Mouse (Mus musculus) thymus, adult 2 months (tissue): ENCODE measurements around the gene Ubox5. TPM values are rescaled to one million over a fixed set of nuclear protein-coding genes. Genes with fewer than 3 reads are reported as not detected.
A peak's percentile ranks its signal among the peaks of the same experiment; 100 is the strongest.

Experiments
- DNase-seq: peaks from one replicate; pipeline ENCODE4 v3.0.0; 2021
- H3K27ac ChIP-seq: fragments of 200-500 bp; 2 replicates; pipeline ENCODE4 v1.5.1; 2012; ENCODE audit warnings: low read length, control low read depth; ENCODE audit not compliant: control insufficient read depth, insufficient read depth
- H3K27me3 ChIP-seq: fragments of 200-500 bp; 2 replicates; pipeline ENCODE4 v1.6.1; 2012; ENCODE audit warnings: mild to moderate bottlenecking, low read length, moderate library complexity, mixed read lengths; ENCODE audit not compliant: control insufficient read depth, insufficient read depth
- H3K36me3 ChIP-seq: fragments of 200-500 bp; 2 replicates; pipeline ENCODE4 v1.6.1; 2012; ENCODE audit warnings: mild to moderate bottlenecking, low read length, moderate library complexity; ENCODE audit not compliant: control insufficient read depth, insufficient read depth
- H3K4me1 ChIP-seq: fragments of 200-500 bp; replicated peaks from 2 replicates; pipeline ENCODE4 v1.6.1; 2012; ENCODE audit warnings: low read length; ENCODE audit not compliant: control insufficient read depth, insufficient read depth
- H3K4me3 ChIP-seq: fragments of 200-500 bp; 2 replicates; pipeline ENCODE4 v1.5.1; 2012; ENCODE audit warnings: mild to moderate bottlenecking, low read length, control low read depth, moderate library complexity; ENCODE audit not compliant: control insufficient read depth, insufficient read depth
- CTCF ChIP-seq: fragments of 200-500 bp; IDR thresholded peaks from 2 replicates; pipeline ENCODE4 v1.5.1; 2012; ENCODE audit warnings: mild to moderate bottlenecking, control low read depth, low read length, moderate library complexity, borderline replicate concordance; ENCODE audit not compliant: control insufficient read depth, poor library complexity, insufficient read depth; ENCODE audit errors: extremely low read depth
- POLR2A ChIP-seq: fragments of 200-500 bp; IDR thresholded peaks from 2 replicates; pipeline ENCODE4 v1.6.1; 2012; ENCODE audit warnings: mild to moderate bottlenecking, low read length, control low read depth, moderate library complexity; ENCODE audit not compliant: control insufficient read depth, poor library complexity, insufficient read depth; ENCODE audit errors: extremely low read depth
- WGBS: fragments of 180-500 bp; shearing (Covaris S2); methylation state at CpG from one replicate; pipeline ENCODE4 v1.1.7; 2018; 5-methylcytosine and 5-hydroxymethylcytosine counted together
- polyA plus RNA-seq: library from polyadenylated mRNA; depleted of rRNA; stranded (reverse); fragments of >200 nt; gene quantifications from 2 replicates; pipeline ENCODE4 v1.2.3, GENCODE M21; 2012

Gene Ubox5
- polyA plus RNA-seq, 1 experiment = 10.7 TPM

DNA sequence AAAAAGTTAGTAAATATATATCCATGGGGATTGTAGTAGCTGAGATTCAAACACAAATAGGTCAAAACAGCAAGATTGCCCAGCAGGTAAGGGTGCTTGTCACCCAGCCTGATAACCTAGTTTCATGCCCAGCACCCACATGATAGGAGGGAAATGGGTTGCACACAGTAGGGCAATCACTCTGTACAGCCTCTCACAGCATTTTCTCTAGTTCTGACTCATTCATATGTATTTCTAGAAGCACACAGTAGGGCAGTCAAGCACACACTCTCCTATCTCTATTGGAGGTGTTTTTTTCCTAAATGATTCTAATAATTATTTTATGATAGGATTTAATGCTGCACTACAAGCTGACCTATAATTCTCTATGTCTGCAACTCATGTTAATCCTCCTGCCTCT is 59.9 kb downstream of the Ubox5 start:
- no peak overlapping the region for H3K27ac ChIP-seq
- no peak for DNase-seq
- no peak for TF ChIP-seq CTCF
- TF ChIP-seq POLR2A = no peak
- H3K4me1 ChIP-seq = no peaks in the 10 kb centered on the region
- no peak overlapping the region for H3K4me3 ChIP-seq
- no peaks in the 10 kb centered on the region for H3K27me3 ChIP-seq
- H3K36me3 ChIP-seq = peaks cover 4% of the 10 kb centered on the region; the same call in 1 of the 2 replicates

DNA sequence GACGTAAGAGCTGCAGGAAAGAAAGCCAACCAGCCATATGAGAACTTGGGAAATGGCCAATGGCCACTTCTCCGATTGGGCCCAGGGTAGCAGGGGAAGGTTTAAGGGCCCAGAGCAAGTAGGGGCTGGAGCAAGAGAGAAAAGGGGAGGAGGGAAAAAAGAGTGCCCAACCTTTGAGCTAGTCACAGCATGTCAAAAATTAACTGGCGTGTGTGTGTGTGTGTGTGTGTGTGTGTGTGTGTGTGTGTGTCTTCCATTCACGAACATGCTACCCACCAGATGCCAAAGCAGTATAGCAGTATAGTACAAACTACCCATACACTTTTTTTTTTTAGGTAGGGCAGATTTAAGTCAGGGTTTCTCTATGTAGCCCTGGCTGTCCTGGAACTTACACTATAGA is 60.9 kb downstream of the Ubox5 start:
- H3K4me1 ChIP-seq = peaks cover 6% of the 10 kb centered on the region
- no peaks in the 10 kb centered on the region for H3K27me3 ChIP-seq
- H3K36me3 ChIP-seq = peaks cover 4% of the 10 kb centered on the region; the same call in 1 of the 2 replicates
- no peak overlapping the region for H3K4me3 ChIP-seq
- no peak for DNase-seq
- 88% methylated on average over 4 of the region's 4 CpGs for WGBS
- TF ChIP-seq POLR2A (no peak), CTCF (no peak)
- H3K27ac ChIP-seq = no peak overlapping the region

DNA sequence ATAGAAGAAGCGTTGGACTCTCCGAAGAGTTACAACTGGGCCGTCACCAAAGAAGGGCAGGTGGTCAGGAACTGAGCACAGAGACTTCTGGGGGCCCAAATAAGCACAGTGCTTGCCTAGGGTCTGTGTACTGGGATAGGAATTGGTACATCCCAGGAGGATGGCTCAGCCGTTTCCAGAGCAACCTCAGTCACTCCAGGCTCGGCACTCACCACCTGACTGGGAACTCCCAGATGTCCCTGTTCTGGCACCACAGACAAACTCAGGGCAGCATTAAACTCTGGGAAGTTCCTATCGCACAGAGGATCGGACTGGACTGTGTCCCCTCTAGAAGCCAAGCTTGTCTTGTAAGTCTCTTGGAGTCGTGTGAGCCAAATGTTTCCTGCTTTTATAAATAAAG is 64.9 kb downstream of the Ubox5 start:
- Histone ChIP-seq H3K27ac (no peak overlapping the region), H3K36me3 (peaks cover 4% of the 10 kb centered on the region; the same call in 1 of the 2 replicates), H3K4me1 (peaks cover 13% of the 10 kb centered on the region), H3K27me3 (no peaks in the 10 kb centered on the region), H3K4me3 (no peak overlapping the region; the same call in 1 of the 2 replicates)
- DNase-seq = no peak
- 96% methylated on average over 8 of the region's 8 CpGs for WGBS
- no peak for TF ChIP-seq POLR2A
- no peak for TF ChIP-seq CTCF

DNA sequence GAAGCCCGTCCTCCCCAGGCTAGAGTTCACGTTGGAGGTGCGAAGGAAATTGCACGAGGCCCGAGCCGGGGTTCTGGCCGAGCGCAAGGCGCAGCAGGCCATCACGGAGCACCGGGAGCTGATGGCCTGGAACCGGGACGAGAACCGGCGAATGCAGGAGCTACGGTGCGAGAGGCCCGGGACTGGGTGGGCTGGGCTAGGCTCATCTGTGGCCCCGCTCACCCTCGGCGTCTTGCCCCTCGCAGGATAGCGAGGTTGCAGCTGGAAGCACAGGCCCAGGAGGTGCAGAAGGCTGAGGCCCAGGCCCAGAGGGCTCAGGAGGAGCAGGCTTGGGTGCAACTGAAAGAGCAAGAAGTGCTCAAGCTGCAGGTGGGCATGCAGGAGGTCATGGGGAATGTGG is 65.8 kb downstream of the Ubox5 start:
- WGBS = 2% methylated on average over 23 of the region's 23 CpGs
- no peak for DNase-seq
- Histone ChIP-seq H3K4me1 (peaks cover 13% of the 10 kb centered on the region), H3K27me3 (no peaks in the 10 kb centered on the region), H3K27ac (no peak overlapping the region), H3K4me3 (peak overlapping the region; percentile 84), H3K36me3 (peaks cover 4% of the 10 kb centered on the region; the same call in 1 of the 2 replicates)
- no peak for TF ChIP-seq POLR2A
- no peak for TF ChIP-seq CTCF

DNA sequence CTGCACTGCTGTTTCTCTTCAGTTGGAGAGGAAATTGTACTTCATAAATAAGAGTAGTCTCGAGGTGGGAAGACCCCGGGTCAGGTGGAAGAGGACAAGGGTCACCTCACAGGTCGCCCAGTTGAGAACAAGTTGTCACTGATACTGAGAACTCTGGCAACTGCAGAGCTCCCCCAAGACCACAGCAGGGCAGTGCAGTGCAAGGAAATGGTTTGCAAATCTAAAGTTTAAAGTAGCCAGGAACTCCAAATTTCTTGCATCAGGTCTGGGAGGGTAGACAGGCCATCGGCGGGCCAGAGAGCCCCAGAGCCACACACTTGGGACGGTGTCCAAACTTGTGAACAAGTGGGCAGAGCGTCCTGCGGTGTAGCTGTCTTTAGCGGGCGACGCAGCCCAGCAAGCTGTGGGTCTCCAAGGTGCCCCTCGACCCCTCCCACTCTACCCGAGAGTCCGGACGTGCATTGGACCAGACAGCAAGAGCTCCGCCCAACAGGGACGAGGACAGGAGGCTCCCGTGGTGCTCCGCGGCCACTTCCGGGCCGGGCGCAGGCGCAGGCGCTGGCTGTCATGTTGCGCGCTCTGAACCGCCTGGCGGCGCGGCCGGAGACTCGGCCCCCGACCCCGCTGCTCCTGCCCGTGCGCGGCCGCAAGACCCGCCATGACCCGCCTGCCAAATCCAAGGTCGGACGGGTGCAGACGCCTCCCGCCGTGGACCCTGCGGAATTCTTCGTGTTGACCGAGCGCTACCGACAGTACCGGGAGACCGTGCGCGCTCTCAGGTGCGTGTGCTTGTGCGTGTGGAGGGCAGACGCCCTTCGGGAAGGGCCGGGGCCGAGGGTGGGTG is 66.4 kb downstream of the Ubox5 start, which contains the start of gene Mrps26:
Mrps26 (plus strand) TSS at position 531 of the 844 bp plus-strand sequence.
- H3K4me3 ChIP-seq = peak within 1 kb of the TSS; percentile 84
- H3K27ac ChIP-seq = peak within 1 kb of the TSS; percentile 1
- TF ChIP-seq POLR2A (peak; percentile 62), CTCF (peak; percentile 64; the same call in 1 of the 2 replicates)
- WGBS = under 1% methylated on average over 61 of the region's 61 CpGs
- peaks cover 13% of the 10 kb centered on the region for H3K4me1 ChIP-seq
- peaks cover 4% of the 10 kb centered on the region; the same call in 1 of the 2 replicates for H3K36me3 ChIP-seq
- peak; percentile 93 for DNase-seq
- no peaks in the 10 kb centered on the region for H3K27me3 ChIP-seq

DNA sequence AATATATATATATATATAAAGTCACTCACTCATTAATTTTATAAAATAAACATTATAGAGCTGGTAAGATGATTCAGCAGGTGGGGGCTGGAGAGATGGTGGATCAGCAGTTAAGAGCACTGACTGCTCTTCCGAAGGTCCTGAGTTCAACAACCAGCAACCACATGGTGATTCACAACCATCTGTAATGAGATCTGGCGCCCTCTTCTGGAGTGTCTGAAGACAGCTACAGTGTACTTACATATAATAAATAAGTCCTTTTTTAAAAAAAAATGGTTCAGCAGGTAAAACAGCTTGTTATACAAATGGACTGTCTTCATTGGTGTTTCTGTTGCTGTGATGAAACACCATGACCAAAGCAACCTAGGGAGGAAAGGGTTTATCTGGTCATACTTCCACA is 71.8 kb downstream of the Ubox5 start:
- WGBS = 74% methylated on average over 2 of the region's 2 CpGs
- no peak overlapping the region for H3K27ac ChIP-seq
- TF ChIP-seq CTCF (no peak), POLR2A (no peak)

More for the DNA sequence above, 71.8 kb downstream of the Ubox5 start:
- DNase-seq = no peak
- H3K36me3 ChIP-seq = peaks cover 10% of the 10 kb centered on the region
- H3K4me1 ChIP-seq = peaks cover 21% of the 10 kb centered on the region
- no peaks in the 10 kb centered on the region for H3K27me3 ChIP-seq
- no peak overlapping the region for H3K4me3 ChIP-seq
